Comparison of ENCODE assay signal across 10 mouse cellular contexts in the genomic region with DNA sequence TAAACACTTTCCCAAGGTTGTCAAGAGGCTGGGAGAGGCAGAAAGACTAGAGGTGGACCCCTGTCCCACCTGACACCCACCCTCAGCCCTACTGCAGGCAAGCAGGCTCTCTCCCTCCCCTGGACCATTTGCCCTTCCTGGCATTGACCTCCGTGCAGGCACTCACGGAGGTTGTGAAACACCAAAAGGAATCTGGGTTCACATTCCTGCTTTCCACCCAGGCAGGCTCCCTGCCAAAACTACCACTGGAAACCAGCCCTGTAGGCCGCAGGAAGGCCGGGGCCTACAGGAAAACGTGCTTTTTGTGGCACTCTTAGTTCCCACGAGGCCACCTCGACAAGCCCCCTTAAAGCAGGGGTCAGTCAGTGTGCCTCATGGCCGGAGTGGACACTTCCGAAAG.
A peak's percentile ranks its signal among the peaks of the same experiment; 100 is the strongest.
DNase-seq lines count a peak whose midpoint lies in the region; ATAC-seq and TF ChIP-seq lines count a peak whose summit lies in the region.
"Had no signal": no experiment of that assay in that cellular context is flagged by ENCODE, and none has a peak within 500 bp of the region (broad histone marks: within the 10 kb centered on the region; RNA-seq: fewer than 3 reads in every experiment).

No protein-coding gene starts in this region.

- H3K27me3 ChIP-seq in hindbrain, embryonic 12.5 days, result peaks cover 36% of the 10 kb centered on the region
- H3K27me3 ChIP-seq in hindbrain, postnatal 0 days (ENCODE audit: insufficient read depth, low read length), result no peaks in the 10 kb centered on the region
- H3K27me3 ChIP-seq in embryonic facial prominence, embryonic 11.5 days (ENCODE audit: control insufficient read depth, insufficient read depth, low read length), result no peaks in the 10 kb centered on the region
- no peaks in the 10 kb centered on the region for H3K27me3 ChIP-seq in lung, embryonic 16.5 days (ENCODE audit: control insufficient read depth, insufficient read depth, low read depth, low read length)
- H3K27me3 ChIP-seq: intestine, embryonic 15.5 days had no signal

- DNase-seq in hindbrain, postnatal 0 days (ENCODE audit: low spot score), result no peak
- no peak for DNase-seq in embryonic facial prominence, embryonic 11.5 days (ENCODE audit: low spot score)
- DNase-seq in heart, postnatal 25 days (ENCODE audit: low spot score), result peak; percentile 33
- no peak for DNase-seq in left cerebral cortex, postnatal 25 days (ENCODE audit: low spot score in 2 of 2)
- no peak for DNase-seq in B cell, adult 2 months
- no peak for DNase-seq in cerebellum, postnatal 36 days

- H3K36me3 ChIP-seq in hindbrain, embryonic 12.5 days, result no peaks in the 10 kb centered on the region
- H3K36me3 ChIP-seq in hindbrain, postnatal 0 days (ENCODE audit: insufficient read depth, low read length), result no peaks in the 10 kb centered on the region
- no peaks in the 10 kb centered on the region for H3K36me3 ChIP-seq in embryonic facial prominence, embryonic 11.5 days (replicated peaks; ENCODE audit: control insufficient read depth, insufficient read depth, low read depth, low read length)
- no peaks in the 10 kb centered on the region for H3K36me3 ChIP-seq in lung, embryonic 16.5 days (ENCODE audit: control insufficient read depth, insufficient read depth, low read length)
- H3K36me3 ChIP-seq: intestine, embryonic 15.5 days; neural tube, embryonic 12.5 days had no signal

- WGBS in hindbrain, embryonic 12.5 days, result 68% methylated on average over 9 of the region's 9 CpGs
- WGBS in hindbrain, postnatal 0 days, result 52% methylated on average over 9 of the region's 9 CpGs
- 74% methylated on average over 9 of the region's 9 CpGs for WGBS in embryonic facial prominence, embryonic 11.5 days
- 25% methylated on average over 9 of the region's 9 CpGs for WGBS in lung, embryonic 16.5 days

- intact Hi-C loops in heart, postnatal 25 days (cut with DNase I), result no loop called here
- intact Hi-C loops in left cerebral cortex, postnatal 25 days (cut with DNase I), result no loop called here

- no peak overlapping the region for H3K9ac ChIP-seq in hindbrain, embryonic 12.5 days
- H3K9ac ChIP-seq in hindbrain, postnatal 0 days (replicated peaks; ENCODE audit: low read length), result no peak overlapping the region
- no peak overlapping the region for H3K9ac ChIP-seq in embryonic facial prominence, embryonic 11.5 days (replicated peaks; ENCODE audit: low read length)
- peak overlapping the region; percentile 52 for H3K9ac ChIP-seq in lung, embryonic 16.5 days (ENCODE audit: low read length)
- H3K9ac ChIP-seq: intestine, embryonic 15.5 days; neural tube, embryonic 12.5 days had no signal

- H3K27ac ChIP-seq in hindbrain, embryonic 12.5 days, result peak overlapping the region; percentile 45
- no peak overlapping the region for H3K27ac ChIP-seq in hindbrain, postnatal 0 days
- H3K27ac ChIP-seq in embryonic facial prominence, embryonic 11.5 days (replicated peaks; ENCODE audit: low read depth, low read length), result 0 out of 2 replicates have a peak overlapping the region, but pooled peaks have one; percentile 28
- H3K27ac ChIP-seq in lung, embryonic 16.5 days (ENCODE audit: low read length), result peak overlapping the region; percentile 90
- H3K27ac ChIP-seq: intestine, embryonic 15.5 days; neural tube, embryonic 12.5 days had no signal

- peaks cover 42% of the 10 kb centered on the region for H3K4me1 ChIP-seq in hindbrain, embryonic 12.5 days
- H3K4me1 ChIP-seq in hindbrain, postnatal 0 days (ENCODE audit: insufficient read depth, low read length), result no peaks in the 10 kb centered on the region
- H3K4me1 ChIP-seq in embryonic facial prominence, embryonic 11.5 days (ENCODE audit: control insufficient read depth, insufficient read depth, low read length), result no peaks in the 10 kb centered on the region
- H3K4me1 ChIP-seq in lung, embryonic 16.5 days (replicated peaks; ENCODE audit: control insufficient read depth, insufficient read depth, low read length), result peaks cover 36% of the 10 kb centered on the region

- ATAC-seq in hindbrain, embryonic 12.5 days (ENCODE audit: low FRiP score), result no peak
- no peak for ATAC-seq in hindbrain, postnatal 0 days
- no peak for ATAC-seq in embryonic facial prominence, embryonic 11.5 days (replicated peaks; ENCODE audit: insufficient number of reproducible peaks, low FRiP score, low TSS enrichment, low read depth)
- ATAC-seq in lung, embryonic 16.5 days (ENCODE audit: low read depth), result peak; percentile 71
- ATAC-seq: intestine, embryonic 15.5 days had no signal

- H3K4me3 ChIP-seq in hindbrain, embryonic 12.5 days, result no peak overlapping the region
- no peak overlapping the region for H3K4me3 ChIP-seq in hindbrain, postnatal 0 days (ENCODE audit: low read length)
- H3K4me3 ChIP-seq in embryonic facial prominence, embryonic 11.5 days (ENCODE audit: low read depth, low read length), result no peak overlapping the region
- H3K4me3 ChIP-seq in lung, embryonic 16.5 days (ENCODE audit: low read length), result no peak overlapping the region
- H3K4me3 ChIP-seq: intestine, embryonic 15.5 days; neural tube, embryonic 12.5 days had no signal

- H3K4me2 ChIP-seq in hindbrain, embryonic 12.5 days (replicated peaks), result no peak overlapping the region
- H3K4me2 ChIP-seq in hindbrain, postnatal 0 days (ENCODE audit: low read depth, low read length), result no peak overlapping the region
- no peak overlapping the region for H3K4me2 ChIP-seq in embryonic facial prominence, embryonic 11.5 days (ENCODE audit: low read depth, low read length)
- H3K4me2 ChIP-seq in lung, embryonic 16.5 days (ENCODE audit: low read depth, low read length), result no peak overlapping the region
- H3K4me2 ChIP-seq: intestine, embryonic 15.5 days; neural tube, embryonic 12.5 days had no signal

- H3K9me3 ChIP-seq in hindbrain, embryonic 12.5 days (replicated peaks), result no peaks in the 10 kb centered on the region
- no peaks in the 10 kb centered on the region for H3K9me3 ChIP-seq in hindbrain, postnatal 0 days (ENCODE audit: low read length)
- no peaks in the 10 kb centered on the region for H3K9me3 ChIP-seq in embryonic facial prominence, embryonic 11.5 days (replicated peaks; ENCODE audit: control insufficient read depth, low read length)
- no peaks in the 10 kb centered on the region for H3K9me3 ChIP-seq in lung, embryonic 16.5 days (ENCODE audit: control insufficient read depth, low read length)
- H3K9me3 ChIP-seq: intestine, embryonic 15.5 days; neural tube, embryonic 12.5 days had no signal

- TF ChIP-seq CTCF in hindbrain, postnatal 0 days (IDR thresholded peaks at IDR 0.05; ENCODE audit: low read depth), result no peak
